In genomic region chr2:78048030-78048705, GRCm38 (mm10) we compare ENCODE assay signal across 9 mouse cellular contexts.
DNase-seq lines count a peak whose midpoint lies in the region; ATAC-seq lines count a peak whose summit lies in the region.
"Had no signal": no experiment of that assay in that cellular context is flagged by ENCODE, and none has a peak within 500 bp of the region (broad histone marks: within the 10 kb centered on the region; RNA-seq: fewer than 3 reads in every experiment).

No protein-coding gene starts in this region.

- no peak for DNase-seq in frontal cortex, postnatal 14 days (ENCODE audit: low spot score in 2 of 2)
- peak; percentile 53 for DNase-seq in thymus, postnatal 0 days (ENCODE audit: low spot score)
- DNase-seq in thymus, adult 18-20 months, result no peak
- peak; percentile 14 for DNase-seq in lung, postnatal 10 days
- no peak for DNase-seq in adrenal gland, adult 8-10 months
- DNase-seq in urinary bladder, postnatal 14 days (ENCODE audit: low spot score), result no peak

- no peak overlapping the region for H3K27ac ChIP-seq in heart, embryonic 15.5 days

- H3K9ac ChIP-seq in heart, embryonic 15.5 days, result 0 out of 2 replicates have a peak overlapping the region, but pooled peaks have one; percentile 17

- WGBS in heart, embryonic 15.5 days, result 39% methylated on average over 11 of the region's 11 CpGs

- ATAC-seq in frontal cortex, adult (ENCODE audit: low TSS enrichment), result peak; percentile 74
- no peak for ATAC-seq in heart, embryonic 15.5 days (replicated peaks; ENCODE audit: insufficient number of reproducible peaks, insufficient read depth, low FRiP score, low read depth)

- peak overlapping the region; percentile 39 for H3K4me3 ChIP-seq in heart, embryonic 15.5 days

- H3K36me3 ChIP-seq in heart, embryonic 15.5 days, result no peaks in the 10 kb centered on the region
- H3K36me3 ChIP-seq: G1E had no signal

- H3K4me1 ChIP-seq in heart, embryonic 15.5 days (replicated peaks), result peaks cover 7% of the 10 kb centered on the region

- peak overlapping the region; percentile 66 for H3K4me2 ChIP-seq in heart, embryonic 15.5 days

- H3K27me3 ChIP-seq in heart, embryonic 15.5 days, result no peaks in the 10 kb centered on the region

- H3K9me3 ChIP-seq in heart, embryonic 15.5 days (replicated peaks), result no peaks in the 10 kb centered on the region
- H3K9me3 ChIP-seq: G1E had no signal

Comparison
In these comparisons a context has a peak if more than half of its experiments do, and no peak if none do; other contexts are left out.
1. DNase-seq: peak in thymus, postnatal 0 days (single experiment) and lung, postnatal 10 days (single experiment); none in frontal cortex, postnatal 14 days (0 of 2), thymus, adult 18-20 months (0 of 2), adrenal gland, adult 8-10 months (single experiment) and urinary bladder, postnatal 14 days (single experiment).